7 mouse cellular contexts compared by ENCODE assay signal in genomic region chr13:67375050-67375911, GRCm38 (mm10). TPM values are rescaled to one million over a fixed set of nuclear protein-coding genes. Genes with fewer than 3 reads are reported as not detected.
DNase-seq lines count a peak whose midpoint lies in the region; ATAC-seq lines count a peak whose summit lies in the region.
"Not testable (repeated sequence)": the region's sequence is repeated elsewhere in the genome, so short reads cannot be mapped to it uniquely, and the experiment has no call there.

TSS of gene Gm28041 (minus strand) at chr13:67375733.
TSS of gene Zfp456 (minus strand) at chr13:67375810.

- not testable (repeated sequence) for H3K4me1 ChIP-seq in embryonic facial prominence, embryonic 11.5 days (ENCODE audit: control insufficient read depth, insufficient read depth, low read length); intestine, embryonic 16.5 days (ENCODE audit: control insufficient read depth, insufficient read depth, low read length)

- H3K4me3 ChIP-seq in embryonic facial prominence, embryonic 11.5 days (ENCODE audit: low read depth, low read length): peak within 1 kb of the TSS; percentile 33
- peak within 1 kb of the TSS; percentile 67 for H3K4me3 ChIP-seq in intestine, embryonic 16.5 days (ENCODE audit: low read length)

- not testable (repeated sequence) for H3K27me3 ChIP-seq in embryonic facial prominence, embryonic 11.5 days (ENCODE audit: control insufficient read depth, insufficient read depth, low read length); intestine, embryonic 16.5 days (replicated peaks; ENCODE audit: control insufficient read depth, insufficient read depth, low read length)

- WGBS in embryonic facial prominence, embryonic 11.5 days: 17% methylated on average over 14 of the region's 15 CpGs
- 12% methylated on average over 13 of the region's 15 CpGs for WGBS in intestine, embryonic 16.5 days

- peak; percentile 92 for ATAC-seq in embryonic facial prominence, embryonic 11.5 days (replicated peaks; ENCODE audit: insufficient number of reproducible peaks, low FRiP score, low TSS enrichment, low read depth)
- peak; percentile 95 for ATAC-seq in granulocyte monocyte progenitor cell, adult 5-6 weeks (replicated peaks; ENCODE audit: poor library complexity, severe bottlenecking)
- ATAC-seq in intestine, embryonic 16.5 days: peak; percentile 99

- intact Hi-C loops in left cerebral cortex, postnatal 36 days (cut with DNase I): not testable (repeated sequence)

- peak within 1 kb of the TSS; percentile 53 for H3K4me2 ChIP-seq in embryonic facial prominence, embryonic 11.5 days (ENCODE audit: low read depth, low read length)
- peak within 1 kb of the TSS; percentile 57 for H3K4me2 ChIP-seq in intestine, embryonic 16.5 days (ENCODE audit: low read depth, low read length)

- H3K9me3 ChIP-seq in embryonic facial prominence, embryonic 11.5 days (replicated peaks; ENCODE audit: control insufficient read depth, low read length); intestine, embryonic 16.5 days (ENCODE audit: control insufficient read depth, low read length): not testable (repeated sequence)

- H3K9ac ChIP-seq in embryonic facial prominence, embryonic 11.5 days (replicated peaks; ENCODE audit: low read length): not testable (repeated sequence)
- H3K9ac ChIP-seq in intestine, embryonic 16.5 days (ENCODE audit: low read depth, low read length): peak within 1 kb of the TSS; percentile 65

- not testable (repeated sequence) for H3K36me3 ChIP-seq in embryonic facial prominence, embryonic 11.5 days (replicated peaks; ENCODE audit: control insufficient read depth, insufficient read depth, low read depth, low read length); intestine, embryonic 16.5 days (ENCODE audit: control insufficient read depth, insufficient read depth, low read length)

- not testable (repeated sequence) for H3K27ac ChIP-seq in embryonic facial prominence, embryonic 11.5 days (replicated peaks; ENCODE audit: low read depth, low read length); intestine, embryonic 16.5 days (ENCODE audit: low read length)

- DNase-seq in adrenal gland, adult (ENCODE audit: inconsistent age in 2 of 2, low spot score in 1 of 2): peak; percentile 72 to 90
- peak; percentile 83 for DNase-seq in embryonic facial prominence, embryonic 11.5 days (ENCODE audit: low spot score)
- DNase-seq in left cerebral cortex, postnatal 36 days (ENCODE audit: low spot score in 2 of 2): peak; percentile 52 to 56
- peak; percentile 63 for DNase-seq in mesoderm, embryonic 11.5 days (ENCODE audit: low read depth, low spot score)
- DNase-seq in right cerebral cortex, postnatal 4 days: peak; percentile 22

RNA-seq across cellular contexts. Expression of gene Gm28041, which starts in this region (rescaled TPM):
- polyA plus RNA-seq in embryonic facial prominence, embryonic 11.5 days (2014; fragmentation: Nextera tagmentation; extraction: Ambion mirVana): 0.43 TPM in 1 of 2 replicates, not detected in the other
- total RNA-seq in granulocyte monocyte progenitor cell, adult 5-6 weeks (2014; fragmentation: Nextera tagmentation): 6.1 TPM in 1 of 2 replicates, not detected in the other
- total RNA-seq in granulocyte monocyte progenitor cell, adult 5-6 weeks (2017): not detected in 2 replicates
- polyA plus RNA-seq in intestine, embryonic 16.5 days (2015; fragmentation: Nextera tagmentation; extraction: Ambion mirVana): 0.48 TPM in 1 of 2 replicates, not detected in the other
- under 1 TPM in 1 of 2 experiments, not detected in 1; 0.52 TPM for total RNA-seq in left cerebral cortex, postnatal 36 days (2021)

RNA-seq across cellular contexts. Expression of gene Zfp456, which starts in this region (rescaled TPM):
- polyA plus RNA-seq in embryonic facial prominence, embryonic 11.5 days (2014; fragmentation: Nextera tagmentation; extraction: Ambion mirVana): 0.94 and 1.4 TPM in 2 replicates
- total RNA-seq in granulocyte monocyte progenitor cell, adult 5-6 weeks (2014; fragmentation: Nextera tagmentation): 4.1 and 6.3 TPM in 2 replicates
- total RNA-seq in granulocyte monocyte progenitor cell, adult 5-6 weeks (2017): 1.8 and 5.7 TPM in 2 replicates
- polyA plus RNA-seq in intestine, embryonic 16.5 days (2015; fragmentation: Nextera tagmentation; extraction: Ambion mirVana): 1.5 and 1.9 TPM in 2 replicates
- total RNA-seq in left cerebral cortex, postnatal 36 days (2021): 1 to 10 TPM in 1 of 2 experiments, under 1 TPM in 1; 0.86 to 1.2 TPM

Comparison
In these comparisons a context has a peak if more than half of its experiments do, and no peak if none do; other contexts are left out.
1. DNase-seq: peak in every context shown above with its lines; median percentile 83 in embryonic facial prominence, embryonic 11.5 days; 81 in adrenal gland, adult; 63 in mesoderm, embryonic 11.5 days; 54 in left cerebral cortex, postnatal 36 days; 22 in right cerebral cortex, postnatal 4 days.